Mouse (Mus musculus) gastrocnemius, postnatal 14 days (tissue): Measurements from ENCODE around the gene Vstm2b. TPM values are rescaled to one million over a fixed set of nuclear protein-coding genes. Genes with fewer than 3 reads are reported as not detected.

ENCODE experiments used
- DNase-seq: peaks from one replicate; pipeline ENCODE4 v3.0.0; 2021; ENCODE audit warnings: mixed read lengths
- intact Hi-C: fragments of 180-260 bp; cut with DNase I; formaldehyde crosslinking; loops from one replicate; pipeline ENCODE4 v1.15.1; 2025; ENCODE audit warnings: low total_unique reads
- total RNA-seq, 2 experiments: library from RNA; stranded (reverse); gene quantifications; 2 replicates each; pipeline ENCODE4 v1.2.3; 2021

Gene Vstm2b
- total RNA-seq, 2 experiments from 2014 or later, result 0.11 to 0.27 TPM

GRCm38 (mm10) chr7:40942233-40942935 lies 44.3 kb downstream of the Vstm2b start:
- DNase-seq, result no peak
- intact Hi-C loops, result no loop called here

Other genes starting within 250 kb of the Vstm2b start
- not detected for gene 4930433I11Rik, start 89.2 kb downstream of the Vstm2b start, total RNA-seq
- not detected for gene Gm4884, start 134.4 kb downstream of the Vstm2b start, total RNA-seq